Mouse (Mus musculus): ENCODE measurements at regions not wholly inside any gene's neighbourhood (a gene's known extent, or its start where the extent isn't known, plus 50 kb on each side); places are given as distances from the start of the nearest gene placed in this dataset.

DNA sequence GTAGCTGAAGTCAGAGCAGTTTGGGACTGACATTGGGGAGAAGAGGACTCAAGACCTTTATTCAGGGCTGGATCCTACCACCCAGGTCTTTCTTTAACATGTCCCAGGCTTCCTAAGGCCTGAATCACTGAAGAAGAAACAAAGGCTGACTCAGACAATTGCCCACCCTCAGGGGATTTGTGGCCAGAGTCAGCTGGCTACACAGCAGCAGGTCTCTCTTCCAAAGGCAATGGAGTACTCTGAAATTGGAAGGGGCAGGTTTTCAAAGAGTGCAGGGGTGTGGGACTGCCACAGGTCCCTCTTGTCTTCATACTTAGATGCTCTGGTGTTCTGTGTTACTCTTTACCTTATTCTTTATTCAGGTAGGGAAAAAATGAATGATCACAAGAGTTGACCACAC, 478.9 kb downstream of the Plcl1 start:
- DNase-seq (ENCODE audit: low spot score, missing footprints): peak; percentile 82
- H3K36me3 ChIP-seq (ENCODE audit: control insufficient read depth, insufficient read depth, low read length): no peaks in the 10 kb centered on the region
- H3K4me2 ChIP-seq: no peak overlapping the region
- peaks cover 14% of the 10 kb centered on the region; the same call in 1 of the 2 replicates for H3K4me1 ChIP-seq (ENCODE audit: control insufficient read depth, insufficient read depth, low read length)
- no peak for ATAC-seq (ENCODE audit: low FRiP score)
- H3K27me3 ChIP-seq (ENCODE audit: control insufficient read depth, insufficient read depth, low read length): peaks cover 51% of the 10 kb centered on the region
- peaks cover 2% of the 10 kb centered on the region; the same call in 1 of the 2 replicates for H3K9me3 ChIP-seq (ENCODE audit: control insufficient read depth, low read length)
- no peak overlapping the region for H3K4me3 ChIP-seq (ENCODE audit: low read depth, low read length)
- no peak overlapping the region for H3K9ac ChIP-seq (ENCODE audit: low read length)
- H3K27ac ChIP-seq (ENCODE audit: low read depth, low read length): no peak overlapping the region

GRCm38 (mm10) chr1:55886383-55887070, 480.8 kb downstream of the Plcl1 start:
- Histone ChIP-seq H3K9ac (ENCODE audit: low read length) (no peak overlapping the region), H3K4me1 (ENCODE audit: control insufficient read depth, insufficient read depth, low read length) (peaks cover 14% of the 10 kb centered on the region; the same call in 1 of the 2 replicates), H3K4me3 (ENCODE audit: low read depth, low read length) (no peak overlapping the region), H3K27ac (ENCODE audit: low read depth, low read length) (no peak overlapping the region), H3K4me2 (no peak overlapping the region), H3K36me3 (ENCODE audit: control insufficient read depth, insufficient read depth, low read length) (no peaks in the 10 kb centered on the region), H3K9me3 (ENCODE audit: control insufficient read depth, low read length) (no peaks in the 10 kb centered on the region), H3K27me3 (ENCODE audit: control insufficient read depth, insufficient read depth, low read length) (peaks cover 69% of the 10 kb centered on the region)
- DNase-seq (ENCODE audit: low spot score, missing footprints): peak; percentile 92
- WGBS: 13% methylated on average over 5 of the region's 5 CpGs
- ATAC-seq (ENCODE audit: low FRiP score): no peak

DNA sequence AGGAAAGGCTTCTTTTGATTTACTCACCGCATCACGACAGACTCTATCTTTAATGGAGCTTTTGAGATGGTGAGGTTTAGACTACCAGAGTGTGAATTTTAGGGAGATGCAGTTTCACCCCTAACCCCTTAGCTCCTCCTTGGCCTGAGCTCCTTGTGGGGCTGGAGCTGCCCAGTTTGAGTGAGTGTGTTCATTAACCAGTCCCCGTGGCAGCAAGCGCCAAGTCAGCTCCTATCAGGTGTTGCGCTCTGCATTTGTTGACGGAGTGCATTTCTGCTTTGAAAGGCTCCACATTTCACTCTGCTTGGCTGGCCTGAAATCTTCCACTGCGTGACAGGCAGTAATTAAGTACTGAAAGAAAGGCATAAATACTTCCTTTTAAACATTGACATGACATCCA, 481.7 kb downstream of the Plcl1 start:
- WGBS: 45% methylated on average over 7 of the region's 7 CpGs
- no peaks in the 10 kb centered on the region for H3K9me3 ChIP-seq (ENCODE audit: control insufficient read depth, low read length)
- H3K4me1 ChIP-seq (ENCODE audit: control insufficient read depth, insufficient read depth, low read length): peaks cover 14% of the 10 kb centered on the region; the same call in 1 of the 2 replicates
- H3K27ac ChIP-seq (ENCODE audit: low read depth, low read length): no peak overlapping the region
- H3K36me3 ChIP-seq (ENCODE audit: control insufficient read depth, insufficient read depth, low read length): no peaks in the 10 kb centered on the region
- H3K4me2 ChIP-seq: no peak overlapping the region
- H3K27me3 ChIP-seq (ENCODE audit: control insufficient read depth, insufficient read depth, low read length): peaks cover 76% of the 10 kb centered on the region
- H3K9ac ChIP-seq (ENCODE audit: low read length): no peak overlapping the region
- H3K4me3 ChIP-seq (ENCODE audit: low read depth, low read length): no peak overlapping the region
- peak; percentile 88 for DNase-seq (ENCODE audit: low spot score, missing footprints)
- ATAC-seq (ENCODE audit: low FRiP score): no peak

GRCm38 (mm10) chr1:55888711-55889366, 483.1 kb downstream of the Plcl1 start:
- no peak overlapping the region for H3K9ac ChIP-seq (ENCODE audit: low read length)
- H3K27ac ChIP-seq (ENCODE audit: low read depth, low read length): no peak overlapping the region
- H3K4me3 ChIP-seq (ENCODE audit: low read depth, low read length): no peak overlapping the region
- H3K4me2 ChIP-seq: peak overlapping the region; percentile 0; the same call in 1 of the 2 replicates
- no peaks in the 10 kb centered on the region for H3K9me3 ChIP-seq (ENCODE audit: control insufficient read depth, low read length)
- DNase-seq (ENCODE audit: low spot score, missing footprints): peak; percentile 94
- H3K4me1 ChIP-seq (ENCODE audit: control insufficient read depth, insufficient read depth, low read length): peaks cover 14% of the 10 kb centered on the region; the same call in 1 of the 2 replicates
- WGBS: 19% methylated on average over 17 of the region's 17 CpGs
- H3K36me3 ChIP-seq (ENCODE audit: control insufficient read depth, insufficient read depth, low read length): no peaks in the 10 kb centered on the region
- peaks cover 79% of the 10 kb centered on the region for H3K27me3 ChIP-seq (ENCODE audit: control insufficient read depth, insufficient read depth, low read length)
- peak; percentile 84 for ATAC-seq (ENCODE audit: low FRiP score)

DNA sequence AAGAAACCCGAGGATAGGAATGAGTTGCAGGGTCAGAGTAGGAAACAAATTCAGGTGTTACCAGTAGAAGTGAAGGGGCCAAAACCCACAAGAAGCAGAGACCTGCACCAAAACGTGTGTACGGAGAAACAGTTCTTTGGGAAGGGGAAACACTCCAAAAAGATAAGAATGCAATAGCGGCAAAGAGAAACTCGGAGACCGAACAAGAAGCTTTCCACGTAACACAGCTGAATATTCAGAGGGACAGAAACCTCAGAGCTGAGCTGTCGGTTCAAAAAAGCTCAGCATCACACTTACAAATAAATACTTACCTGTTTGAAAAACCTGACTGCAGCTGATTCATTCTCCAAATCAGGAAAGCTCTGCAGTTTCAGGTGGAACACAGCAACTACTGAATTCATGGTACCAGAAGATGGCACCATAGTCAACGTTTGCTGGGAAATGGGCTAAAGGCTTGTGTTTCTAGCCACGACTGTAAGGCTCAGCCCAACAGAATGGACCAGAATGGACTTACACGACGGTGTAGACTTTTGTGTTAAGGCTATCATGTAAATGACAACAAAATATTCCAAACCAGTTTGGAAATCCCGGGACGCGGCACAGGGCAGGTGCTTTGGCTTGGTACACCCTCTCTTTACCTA, 484.9 kb downstream of the Plcl1 start:
- no peaks in the 10 kb centered on the region for H3K36me3 ChIP-seq (ENCODE audit: control insufficient read depth, insufficient read depth, low read length)
- H3K27me3 ChIP-seq (ENCODE audit: control insufficient read depth, insufficient read depth, low read length): peaks cover 68% of the 10 kb centered on the region
- H3K4me2 ChIP-seq: no peak overlapping the region
- H3K9me3 ChIP-seq (ENCODE audit: control insufficient read depth, low read length): no peaks in the 10 kb centered on the region
- peak; percentile 91 for DNase-seq (ENCODE audit: low spot score, missing footprints)
- H3K9ac ChIP-seq (ENCODE audit: low read length): no peak overlapping the region
- no peak overlapping the region for H3K4me3 ChIP-seq (ENCODE audit: low read depth, low read length)
- ATAC-seq (ENCODE audit: low FRiP score): no peak
- 55% methylated on average over 15 of the region's 15 CpGs for WGBS
- no peak overlapping the region for H3K27ac ChIP-seq (ENCODE audit: low read depth, low read length)
- H3K4me1 ChIP-seq (ENCODE audit: control insufficient read depth, insufficient read depth, low read length): peaks cover 14% of the 10 kb centered on the region; the same call in 1 of the 2 replicates

GRCm38 (mm10) chr1:55891894-55892293, 486.2 kb downstream of the Plcl1 start:
- no peaks in the 10 kb centered on the region for H3K9me3 ChIP-seq (ENCODE audit: control insufficient read depth, low read length)
- peaks cover 74% of the 10 kb centered on the region for H3K27me3 ChIP-seq (ENCODE audit: control insufficient read depth, insufficient read depth, low read length)
- DNase-seq (ENCODE audit: low spot score, missing footprints) (peak; percentile 72), ATAC-seq (ENCODE audit: low FRiP score) (no peak)
- no peak overlapping the region for H3K27ac ChIP-seq (ENCODE audit: low read depth, low read length)
- H3K36me3 ChIP-seq (ENCODE audit: control insufficient read depth, insufficient read depth, low read length): no peaks in the 10 kb centered on the region
- peaks cover 14% of the 10 kb centered on the region; the same call in 1 of the 2 replicates for H3K4me1 ChIP-seq (ENCODE audit: control insufficient read depth, insufficient read depth, low read length)
- no peak overlapping the region for H3K9ac ChIP-seq (ENCODE audit: low read length)
- WGBS: 87% methylated on average over 10 of the region's 10 CpGs
- no peak overlapping the region for H3K4me3 ChIP-seq (ENCODE audit: low read depth, low read length)
- no peak overlapping the region for H3K4me2 ChIP-seq

- 58% methylated on average over 2 of the region's 2 CpGs for WGBS
- Histone ChIP-seq H3K4me3 (ENCODE audit: low read depth, low read length) (no peak overlapping the region), H3K4me1 (ENCODE audit: control insufficient read depth, insufficient read depth, low read length) (no peaks in the 10 kb centered on the region), H3K9me3 (ENCODE audit: control insufficient read depth, low read length) (no peaks in the 10 kb centered on the region), H3K27me3 (ENCODE audit: control insufficient read depth, insufficient read depth, low read length) (peaks cover 37% of the 10 kb centered on the region), H3K27ac (ENCODE audit: low read depth, low read length) (no peak overlapping the region), H3K36me3 (ENCODE audit: control insufficient read depth, insufficient read depth, low read length) (no peaks in the 10 kb centered on the region), H3K9ac (ENCODE audit: low read length) (no peak overlapping the region), H3K4me2 (no peak overlapping the region)
- ATAC-seq (ENCODE audit: low FRiP score) (no peak), DNase-seq (ENCODE audit: low spot score, missing footprints) (peak; percentile 73)
Observed at GRCm38 (mm10) chr1:55897572-55897971, 491.9 kb downstream of the Plcl1 start.

GRCm38 (mm10) chr1:55898031-55898430, 492.3 kb downstream of the Plcl1 start:
- Histone ChIP-seq H3K27ac (ENCODE audit: low read depth, low read length) (no peak overlapping the region), H3K4me1 (ENCODE audit: control insufficient read depth, insufficient read depth, low read length) (no peaks in the 10 kb centered on the region), H3K4me2 (no peak overlapping the region), H3K4me3 (ENCODE audit: low read depth, low read length) (no peak overlapping the region), H3K9me3 (ENCODE audit: control insufficient read depth, low read length) (no peaks in the 10 kb centered on the region), H3K36me3 (ENCODE audit: control insufficient read depth, insufficient read depth, low read length) (no peaks in the 10 kb centered on the region), H3K27me3 (ENCODE audit: control insufficient read depth, insufficient read depth, low read length) (peaks cover 34% of the 10 kb centered on the region), H3K9ac (ENCODE audit: low read length) (no peak overlapping the region)
- DNase-seq (ENCODE audit: low spot score, missing footprints) (peak; percentile 68), ATAC-seq (ENCODE audit: low FRiP score) (no peak)
- 50% methylated on average over 3 of the region's 3 CpGs for WGBS

- Histone ChIP-seq H3K4me3 (ENCODE audit: low read depth, low read length) (no peak overlapping the region), H3K4me2 (no peak overlapping the region), H3K27me3 (ENCODE audit: control insufficient read depth, insufficient read depth, low read length) (peaks cover 23% of the 10 kb centered on the region), H3K27ac (ENCODE audit: low read depth, low read length) (no peak overlapping the region), H3K9me3 (ENCODE audit: control insufficient read depth, low read length) (no peaks in the 10 kb centered on the region), H3K4me1 (ENCODE audit: control insufficient read depth, insufficient read depth, low read length) (no peaks in the 10 kb centered on the region), H3K9ac (ENCODE audit: low read length) (no peak overlapping the region), H3K36me3 (ENCODE audit: control insufficient read depth, insufficient read depth, low read length) (no peaks in the 10 kb centered on the region)
- ATAC-seq (ENCODE audit: low FRiP score) (no peak), DNase-seq (ENCODE audit: low spot score, missing footprints) (no peak)
- 53% methylated on average over 3 of the region's 3 CpGs for WGBS
Observed at GRCm38 (mm10) chr1:55900033-55900432, 494.3 kb downstream of the Plcl1 start.

All from midbrain, embryonic 11.5 days (tissue).